Mouse (Mus musculus) stomach, postnatal 0 days (tissue): Measurements from ENCODE around the gene Samd8.

ENCODE experiments used
- CTCF ChIP-seq: IDR thresholded peaks from 2 replicates; pipeline ENCODE4 v1.5.1; 2016; ENCODE audit warnings: antibody characterized with exemption, low read depth, mild to moderate bottlenecking, moderate library complexity
- EP300 ChIP-seq: optimal IDR thresholded peaks from 2 replicates; pipeline ENCODE3; 2016; ENCODE audit warnings: antibody characterized with exemption

GRCm38 (mm10) chr14:21813216-21813615, 62.9 kb downstream of the Samd8 start:
- TF ChIP-seq CTCF (no peak), EP300 (no peak)
